Comparison of ENCODE assay signal across 21 mouse cellular contexts in the genomic region with DNA sequence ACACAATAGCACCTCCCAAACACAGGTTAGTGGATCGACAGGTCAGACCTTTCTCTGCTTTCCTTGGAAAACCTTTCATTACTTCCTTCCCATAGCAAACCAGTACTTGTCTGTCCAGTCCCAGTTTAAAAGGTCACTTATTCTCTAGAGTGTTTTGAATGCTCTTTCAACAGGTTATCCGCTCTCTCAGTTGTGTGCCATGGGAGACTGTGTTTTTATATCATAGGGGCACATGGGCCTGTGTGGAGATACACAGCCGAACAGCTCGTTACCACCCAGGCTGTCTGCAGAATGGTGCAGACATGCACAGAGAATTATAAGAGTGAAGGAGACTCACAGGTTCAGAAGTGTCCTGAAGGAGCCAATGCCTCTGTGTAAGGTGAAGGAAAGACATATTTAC. TPM values are rescaled to one million over a fixed set of nuclear protein-coding genes. Genes with fewer than 3 reads are reported as not detected.
A peak's percentile ranks its signal among the peaks of the same experiment; 100 is the strongest.
DNase-seq lines count a peak whose midpoint lies in the region; ATAC-seq lines count a peak whose summit lies in the region.
"Had no signal": no experiment of that assay in that cellular context is flagged by ENCODE, and none has a peak within 500 bp of the region (broad histone marks: within the 10 kb centered on the region; RNA-seq: fewer than 3 reads in every experiment).

No protein-coding gene starts in this region.

- no peaks in the 10 kb centered on the region for H3K27me3 ChIP-seq in midbrain, embryonic 11.5 days (ENCODE audit: control insufficient read depth, insufficient read depth, low read length)
- H3K27me3 ChIP-seq in midbrain, embryonic 10.5 days (ENCODE audit: low read depth, poor library complexity, severe bottlenecking), result peaks cover 4% of the 10 kb centered on the region; the same call in 1 of the 2 replicates
- H3K27me3 ChIP-seq: embryonic facial prominence, embryonic 12.5 days; forebrain, embryonic 13.5 days; forebrain, embryonic 15.5 days had no signal

- 87% methylated on average over 4 of the region's 4 CpGs for WGBS in midbrain, embryonic 11.5 days
- WGBS in midbrain, embryonic 10.5 days, result 82% methylated on average over 4 of the region's 4 CpGs

- H3K36me3 ChIP-seq in midbrain, embryonic 11.5 days (ENCODE audit: control insufficient read depth, insufficient read depth, low read length), result no peaks in the 10 kb centered on the region
- no peaks in the 10 kb centered on the region for H3K36me3 ChIP-seq in midbrain, embryonic 10.5 days
- H3K36me3 ChIP-seq: embryonic facial prominence, embryonic 10.5 days; embryonic facial prominence, embryonic 12.5 days; forebrain, embryonic 15.5 days had no signal

- ATAC-seq in midbrain, embryonic 11.5 days (ENCODE audit: low FRiP score), result no peak
- ATAC-seq in megakaryocyte progenitor cell, adult 5-6 weeks (replicated peaks; ENCODE audit: poor library complexity), result no peak
- ATAC-seq: CD4-positive, CD25-positive, alpha-beta regulatory T cell, adult 4 months; forebrain, embryonic 13.5 days; forebrain, embryonic 15.5 days; forebrain, postnatal 0 days had no signal

- no peak overlapping the region for H3K4me3 ChIP-seq in midbrain, embryonic 11.5 days (ENCODE audit: low read depth, low read length)
- no peak overlapping the region for H3K4me3 ChIP-seq in midbrain, embryonic 10.5 days
- H3K4me3 ChIP-seq: embryonic facial prominence, embryonic 10.5 days; embryonic facial prominence, embryonic 12.5 days; forebrain, embryonic 13.5 days; forebrain, embryonic 15.5 days had no signal

- DNase-seq in heart, adult 11 months, result peak; percentile 55
- no peak for DNase-seq in heart, adult 9 months (ENCODE audit: low spot score in 2 of 2)
- peak; percentile 53 for DNase-seq in midbrain, embryonic 11.5 days (ENCODE audit: low spot score, missing footprints)
- DNase-seq in midbrain, embryonic 10.5 days (ENCODE audit: low spot score), result no peak
- DNase-seq: adrenal gland, adult 2 months; adrenal gland, postnatal 10 days; adrenal gland, postnatal 25 days; B cell, adult 2 months; cerebellum, adult 11-12 months; cerebellum, adult 2 months; cerebellum, adult 9-10 months; cerebellum, postnatal 10 days; cerebellum, postnatal 25 days; forebrain, postnatal 0 days had no signal

- H3K4me2 ChIP-seq in midbrain, embryonic 11.5 days, result no peak overlapping the region
- H3K4me2 ChIP-seq: embryonic facial prominence, embryonic 12.5 days; forebrain, embryonic 13.5 days; forebrain, embryonic 15.5 days had no signal

- H3K4me1 ChIP-seq in midbrain, embryonic 11.5 days (ENCODE audit: control insufficient read depth, insufficient read depth, low read length), result no peaks in the 10 kb centered on the region
- H3K4me1 ChIP-seq in midbrain, embryonic 10.5 days, result peaks cover 4% of the 10 kb centered on the region; the same call in 1 of the 2 replicates
- H3K4me1 ChIP-seq: embryonic facial prominence, embryonic 12.5 days; forebrain, embryonic 13.5 days; forebrain, embryonic 15.5 days had no signal

- no peak overlapping the region for H3K9ac ChIP-seq in midbrain, embryonic 11.5 days (ENCODE audit: low read length)
- H3K9ac ChIP-seq: embryonic facial prominence, embryonic 12.5 days; forebrain, embryonic 13.5 days; forebrain, embryonic 15.5 days; forebrain, postnatal 0 days had no signal

- H3K9me3 ChIP-seq in midbrain, embryonic 11.5 days (ENCODE audit: control insufficient read depth, low read length), result no peaks in the 10 kb centered on the region
- no peaks in the 10 kb centered on the region for H3K9me3 ChIP-seq in midbrain, embryonic 10.5 days (replicated peaks)
- H3K9me3 ChIP-seq: embryonic facial prominence, embryonic 12.5 days; forebrain, embryonic 13.5 days; forebrain, embryonic 15.5 days had no signal

- H3K27ac ChIP-seq in midbrain, embryonic 11.5 days (ENCODE audit: low read depth, low read length), result no peak overlapping the region
- no peak overlapping the region for H3K27ac ChIP-seq in midbrain, embryonic 10.5 days (replicated peaks)
- H3K27ac ChIP-seq: embryonic facial prominence, embryonic 10.5 days; embryonic facial prominence, embryonic 12.5 days; forebrain, embryonic 13.5 days; forebrain, embryonic 15.5 days had no signal

RNA-seq across cellular contexts. Expression of gene Dgkg, which starts 26.7 kb away (rescaled TPM):
- polyA plus RNA-seq in midbrain, embryonic 11.5 days (2014; fragmentation: Nextera tagmentation; extraction: Ambion mirVana), result 0.15 and 0.28 TPM in 2 replicates
- polyA plus RNA-seq in midbrain, embryonic 10.5 days (2016; fragmentation: Nextera tagmentation; extraction: Ambion mirVana), result 0.07 and 0.10 TPM in 2 replicates
- total RNA-seq in megakaryocyte progenitor cell, adult 5-6 weeks (2015), result 13.5 and 18.8 TPM in 2 replicates
- 13.9 and 14.0 TPM in 2 replicates for total RNA-seq in megakaryocyte progenitor cell, adult 5-6 weeks (2017)
- total RNA-seq: MEL had no signal

Comparison
In these comparisons a context has a peak if more than half of its experiments do, and no peak if none do; other contexts are left out.
1. DNase-seq: peak in heart, adult 11 months (single experiment) and midbrain, embryonic 11.5 days (single experiment); none in heart, adult 9 months (0 of 2) and midbrain, embryonic 10.5 days (single experiment).